Mouse (Mus musculus) cerebellum, postnatal 36 days (tissue): ENCODE results near the gene Foxj3.
A peak's percentile ranks its signal among the peaks of the same experiment; 100 is the strongest.
"Not testable (repeated sequence)": the region's sequence is repeated elsewhere in the genome, so short reads cannot be mapped to it uniquely, and the experiment has no call there.

Experiments
- DNase-seq, 2 experiments: peaks; one replicate each; pipeline ENCODE4 v3.0.0; 2021 to 2022; ENCODE audit warnings: mixed read lengths in 2 of 2

Gene Foxj3

DNA sequence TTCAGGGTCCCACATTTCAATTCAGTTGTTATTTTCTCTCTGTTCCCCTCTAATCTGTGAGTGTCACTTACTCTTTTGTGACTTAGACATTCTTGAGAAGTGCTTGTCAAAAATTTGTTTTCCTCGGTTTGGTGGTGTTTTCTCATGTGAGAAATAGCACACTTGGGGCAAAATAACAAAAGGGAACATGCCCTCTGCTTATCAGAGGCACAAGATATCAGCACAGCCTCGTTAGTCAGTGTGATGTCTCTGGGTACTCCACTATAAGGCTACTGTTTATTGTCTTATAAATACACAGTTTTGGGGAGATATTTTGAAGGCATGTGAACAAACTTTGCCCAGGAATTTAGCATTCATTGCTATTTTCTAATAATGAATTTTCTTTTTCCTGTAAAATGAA lies 37.7 kb downstream of the Foxj3 start:
- no peak for DNase-seq

DNA sequence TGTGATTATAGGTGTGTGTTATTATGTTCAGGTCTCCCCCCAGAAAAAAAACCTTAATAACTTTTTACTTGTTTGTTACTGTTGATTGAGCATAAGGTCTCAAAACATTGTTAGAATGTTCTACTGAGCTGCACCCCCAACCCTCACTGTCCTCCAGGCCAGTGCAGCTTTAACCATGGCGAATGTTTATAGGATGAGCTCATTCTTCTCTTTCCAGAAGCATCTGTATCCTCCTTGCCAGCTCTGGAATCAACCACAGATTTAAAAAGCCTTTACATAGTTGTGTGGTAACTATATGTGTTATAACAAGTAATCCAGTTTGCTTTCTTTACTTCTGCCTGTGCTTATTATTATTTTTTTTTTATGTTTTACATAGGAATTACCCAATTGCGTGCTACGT lies 38.7 kb downstream of the Foxj3 start:
- DNase-seq = no peak

DNA sequence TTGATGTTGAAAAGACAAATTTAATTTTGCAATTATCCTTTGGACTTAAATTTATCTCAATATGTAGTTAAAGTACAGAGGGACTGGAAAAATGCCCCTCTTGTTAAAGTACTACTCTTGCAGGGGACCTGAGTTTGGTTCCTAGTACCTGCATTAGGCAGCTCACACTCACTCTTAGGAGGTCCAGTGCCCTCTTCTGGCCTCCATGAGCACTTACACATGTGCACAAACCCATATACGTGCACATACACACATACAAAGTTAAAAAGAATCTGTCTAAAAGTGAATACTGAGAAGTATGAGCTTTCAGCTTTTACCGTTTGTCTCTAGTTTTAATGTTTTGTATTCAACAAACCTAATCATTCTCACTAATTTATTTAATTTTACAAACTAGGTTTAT lies 51.2 kb downstream of the Foxj3 start:
- no peak for DNase-seq

DNA sequence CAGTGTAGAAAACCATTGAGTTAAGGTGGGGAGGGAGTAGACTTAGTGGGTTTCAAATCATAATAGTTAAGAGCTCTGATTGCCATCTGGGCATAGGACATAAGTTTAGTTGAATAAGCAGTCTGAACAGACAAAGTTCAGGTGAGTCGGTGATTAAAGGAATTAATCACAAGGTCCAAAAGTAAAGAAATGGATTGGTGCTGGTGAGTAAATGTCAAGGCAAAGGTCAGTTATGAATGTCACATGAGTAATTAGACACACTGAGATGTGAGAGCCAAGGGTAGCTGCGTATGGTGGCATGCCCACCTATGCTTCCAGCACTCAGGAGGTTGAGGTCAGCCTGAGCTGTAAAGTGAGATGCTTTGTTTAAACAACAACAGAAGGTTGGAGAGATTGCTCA lies 52.6 kb downstream of the Foxj3 start:
- no peak for DNase-seq

DNA sequence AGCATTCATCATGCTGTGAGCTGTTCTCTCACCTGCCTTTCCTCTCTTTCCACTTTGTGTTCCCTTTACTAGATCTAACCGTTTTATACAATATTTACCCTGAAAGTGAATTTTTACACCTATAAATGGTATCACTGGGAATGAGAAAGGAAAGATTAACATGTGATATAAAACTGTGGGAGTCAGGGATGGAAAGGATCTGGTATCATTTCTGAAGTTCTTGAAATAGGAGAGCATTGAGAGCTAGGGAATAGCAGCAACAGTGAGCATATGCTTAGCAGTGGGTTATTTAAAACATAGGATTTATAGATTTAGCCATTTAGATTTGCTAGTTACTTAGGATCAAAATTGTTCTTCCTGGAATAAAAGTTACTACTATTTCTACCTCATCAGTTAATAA lies 53.2 kb downstream of the Foxj3 start:
- DNase-seq = no peak

DNA sequence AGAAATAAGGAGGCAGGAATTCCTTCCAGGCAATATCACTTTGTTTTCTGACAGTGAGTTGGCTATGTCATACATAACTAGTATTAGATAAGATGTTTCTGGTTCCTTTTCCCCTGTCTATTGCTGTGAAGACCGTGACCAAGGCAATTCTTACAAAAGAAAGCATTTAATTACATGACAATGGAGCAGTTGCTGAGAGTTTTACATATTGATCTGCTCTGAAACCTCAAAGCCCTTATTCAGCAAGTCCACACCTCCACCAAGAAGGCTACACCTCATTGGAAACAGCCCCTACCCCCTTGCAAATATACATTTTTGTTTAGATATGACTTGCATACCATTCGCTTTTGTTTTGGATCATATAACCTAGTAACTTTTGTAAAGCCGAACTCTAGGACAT lies 55.7 kb downstream of the Foxj3 start:
- DNase-seq = no peak

DNA sequence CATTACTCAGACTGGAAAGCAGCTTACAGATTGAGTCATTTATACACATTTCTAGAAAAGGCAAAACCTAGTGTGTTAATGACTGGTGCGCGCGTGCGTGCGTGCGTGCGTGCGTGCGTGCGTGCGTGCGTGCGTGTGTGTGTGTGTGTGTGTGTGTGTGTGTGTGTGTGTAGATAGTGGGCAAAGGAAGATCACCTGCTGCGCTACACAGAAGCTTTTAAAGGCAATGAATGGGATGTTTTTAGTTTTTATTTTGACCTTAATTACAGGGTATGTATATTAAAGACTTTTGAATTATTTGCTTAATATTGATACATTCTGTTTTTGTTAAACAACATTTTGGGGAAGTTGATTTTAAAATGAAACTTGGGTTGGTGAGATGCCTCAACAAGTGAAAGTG lies 57.5 kb downstream of the Foxj3 start:
- DNase-seq = no peak

DNA sequence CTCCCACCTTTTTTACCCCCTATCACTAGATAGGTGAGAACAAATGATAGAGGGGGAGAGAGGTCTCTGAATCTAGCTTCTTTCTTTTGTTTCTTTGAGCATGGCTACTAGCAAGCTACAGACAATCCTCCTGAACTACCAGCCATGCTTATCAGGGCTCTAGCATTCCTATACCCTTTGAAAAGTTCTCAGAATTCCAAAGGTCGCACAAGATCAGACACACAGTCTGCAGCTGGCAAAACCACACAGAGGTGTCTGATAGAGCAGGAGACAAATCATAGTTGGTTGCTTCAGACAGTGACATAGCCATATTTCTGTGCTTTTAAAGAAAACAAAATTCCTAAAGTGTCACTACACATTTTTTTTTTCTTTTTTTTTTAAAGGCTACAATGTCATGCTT lies 62.8 kb downstream of the Foxj3 start:
- no peak for DNase-seq

DNA sequence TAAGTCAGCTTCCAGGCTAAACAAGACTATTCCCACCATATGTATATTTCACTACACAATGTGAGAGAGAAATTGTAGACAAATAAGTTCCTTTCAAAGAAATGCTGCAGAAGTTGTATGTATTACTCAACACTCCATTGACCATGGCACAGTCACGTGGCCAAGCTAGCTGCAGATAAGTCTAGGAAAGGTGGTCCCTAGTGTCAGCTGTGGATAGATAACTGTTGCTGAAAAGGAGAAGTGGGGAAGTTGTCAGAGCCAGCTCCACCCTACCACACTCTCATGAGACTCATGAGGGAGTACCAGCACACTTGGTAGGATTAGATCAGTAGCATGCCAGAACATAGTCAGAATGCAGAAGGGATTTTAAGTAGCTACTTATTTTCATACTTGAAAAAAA lies 72.7 kb downstream of the Foxj3 start:
- no peak for DNase-seq

DNA sequence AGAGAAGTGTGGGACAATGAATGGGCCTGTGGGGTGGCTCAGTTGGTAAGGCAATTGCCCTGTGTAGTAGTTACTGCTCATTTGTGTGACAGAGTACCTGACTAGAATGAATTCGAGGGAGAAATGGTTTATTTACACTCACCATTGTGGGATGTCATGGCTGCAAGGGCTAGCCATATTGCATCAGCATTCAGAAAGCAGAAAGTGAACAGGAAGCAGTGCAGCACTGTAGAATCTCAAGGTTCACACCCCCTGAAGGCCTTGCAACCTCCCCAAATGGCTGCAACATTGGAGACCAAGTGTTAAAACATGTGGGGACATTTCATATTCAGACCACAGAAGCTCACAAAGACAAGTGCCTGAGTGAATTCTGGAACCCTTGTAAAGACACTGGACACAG lies 77.3 kb downstream of the Foxj3 start:
- DNase-seq = no peak

DNA sequence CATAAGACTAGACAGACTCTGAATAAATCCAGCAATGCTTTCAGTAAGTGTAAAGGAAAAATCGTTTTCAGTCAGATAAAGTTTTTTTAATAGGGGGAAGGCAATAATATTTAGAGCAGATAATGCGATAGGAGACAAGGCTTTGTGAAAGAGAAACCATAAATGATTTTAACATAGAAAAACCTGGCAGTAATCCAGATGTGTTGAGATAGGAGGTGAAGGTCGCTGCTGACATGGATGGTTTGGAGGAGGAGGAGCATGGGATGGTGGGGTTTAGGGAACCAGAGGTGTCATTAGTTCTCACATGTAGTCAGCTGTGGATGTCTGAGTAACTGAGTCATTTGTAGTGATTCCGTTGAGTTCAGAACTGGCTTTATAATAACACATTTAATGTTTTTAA lies 77.9 kb downstream of the Foxj3 start:
- DNase-seq = no peak

DNA sequence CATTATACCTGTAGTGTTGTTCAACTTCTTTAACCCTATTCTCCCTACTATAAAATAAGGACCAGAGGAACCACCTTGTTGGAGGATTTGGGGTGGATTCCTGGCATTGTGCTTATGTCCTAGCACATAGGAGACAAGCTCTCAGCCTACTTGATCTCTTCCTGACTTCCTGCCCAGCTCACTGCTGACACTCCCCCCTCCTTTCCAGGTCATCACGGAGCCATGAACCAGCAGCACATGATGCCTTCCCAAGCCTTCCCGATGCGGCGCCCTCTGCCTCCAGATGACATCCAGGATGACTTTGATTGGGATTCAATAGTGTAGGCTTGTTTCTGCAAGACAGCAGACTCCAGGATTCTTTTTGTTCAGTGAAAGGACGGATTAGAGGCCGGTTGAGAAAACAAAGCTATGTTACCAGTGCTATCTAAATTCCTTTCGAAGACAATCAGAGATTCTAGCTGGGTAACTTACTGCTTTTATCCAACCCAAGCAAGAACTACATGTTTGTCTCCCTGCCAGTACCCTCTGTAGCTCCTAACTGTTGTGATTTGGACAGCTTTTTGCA lies 89.4 kb downstream of the Foxj3 start:
- no peak for DNase-seq

DNA sequence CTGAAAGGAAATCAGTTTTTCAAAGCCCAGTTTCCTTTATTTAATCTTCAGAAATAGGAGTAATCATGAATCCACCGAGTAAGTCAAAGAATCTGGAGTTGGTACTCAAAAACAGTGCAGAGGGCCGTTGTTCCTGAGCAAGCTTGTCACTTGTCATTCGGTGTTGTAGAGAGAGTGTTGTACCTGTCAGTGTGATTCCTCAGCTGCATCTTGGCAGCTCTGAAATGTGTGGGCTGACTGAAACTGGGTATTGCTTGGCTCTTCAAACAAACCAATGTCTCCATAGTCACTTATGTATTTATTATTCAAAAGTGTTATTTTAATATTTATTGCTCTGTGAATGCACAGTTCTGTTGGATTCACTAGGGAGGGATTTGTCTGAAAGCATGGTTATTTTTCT lies 90.1 kb downstream of the Foxj3 start:
- no peak for DNase-seq

DNA sequence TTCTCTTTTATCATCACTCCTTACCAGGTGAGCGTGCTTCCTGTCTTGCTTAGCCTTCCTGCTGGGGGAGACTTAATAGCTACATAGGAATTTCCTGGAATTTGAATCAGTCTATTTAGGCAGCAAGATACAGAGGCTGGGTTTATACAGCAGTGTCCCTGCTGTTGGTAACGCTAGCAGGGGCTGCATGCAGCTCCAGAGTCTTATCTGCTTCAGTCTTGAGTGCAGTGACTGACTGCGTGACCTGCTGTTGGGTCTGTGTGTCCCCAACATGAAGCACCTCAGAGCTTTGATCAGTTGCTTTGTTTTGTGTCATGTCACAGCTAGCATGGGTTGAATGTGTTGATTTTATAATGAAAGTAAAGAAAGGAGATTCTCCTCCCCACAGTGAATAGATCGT lies 90.5 kb downstream of the Foxj3 start:
- no peak for DNase-seq

DNA sequence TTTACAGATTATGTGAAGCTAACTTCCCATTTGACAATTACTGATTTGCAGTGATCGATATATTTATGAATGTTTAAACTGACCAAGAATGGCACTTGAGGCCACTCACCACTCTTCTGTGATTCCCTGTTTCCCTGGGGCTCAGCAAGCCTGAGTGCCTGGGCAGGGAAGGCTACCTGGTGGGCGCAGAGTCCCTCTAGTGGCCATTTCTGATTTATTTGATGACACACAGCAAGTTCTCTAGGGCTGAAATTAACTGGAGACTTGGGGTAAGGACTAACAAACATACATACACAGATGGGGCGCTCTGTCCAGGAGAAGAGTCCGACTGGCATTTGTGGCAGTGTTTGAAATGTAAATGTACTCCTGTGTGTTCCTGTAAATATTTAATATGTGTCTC lies 91.6 kb downstream of the Foxj3 start:
- not testable (repeated sequence) for DNase-seq

DNA sequence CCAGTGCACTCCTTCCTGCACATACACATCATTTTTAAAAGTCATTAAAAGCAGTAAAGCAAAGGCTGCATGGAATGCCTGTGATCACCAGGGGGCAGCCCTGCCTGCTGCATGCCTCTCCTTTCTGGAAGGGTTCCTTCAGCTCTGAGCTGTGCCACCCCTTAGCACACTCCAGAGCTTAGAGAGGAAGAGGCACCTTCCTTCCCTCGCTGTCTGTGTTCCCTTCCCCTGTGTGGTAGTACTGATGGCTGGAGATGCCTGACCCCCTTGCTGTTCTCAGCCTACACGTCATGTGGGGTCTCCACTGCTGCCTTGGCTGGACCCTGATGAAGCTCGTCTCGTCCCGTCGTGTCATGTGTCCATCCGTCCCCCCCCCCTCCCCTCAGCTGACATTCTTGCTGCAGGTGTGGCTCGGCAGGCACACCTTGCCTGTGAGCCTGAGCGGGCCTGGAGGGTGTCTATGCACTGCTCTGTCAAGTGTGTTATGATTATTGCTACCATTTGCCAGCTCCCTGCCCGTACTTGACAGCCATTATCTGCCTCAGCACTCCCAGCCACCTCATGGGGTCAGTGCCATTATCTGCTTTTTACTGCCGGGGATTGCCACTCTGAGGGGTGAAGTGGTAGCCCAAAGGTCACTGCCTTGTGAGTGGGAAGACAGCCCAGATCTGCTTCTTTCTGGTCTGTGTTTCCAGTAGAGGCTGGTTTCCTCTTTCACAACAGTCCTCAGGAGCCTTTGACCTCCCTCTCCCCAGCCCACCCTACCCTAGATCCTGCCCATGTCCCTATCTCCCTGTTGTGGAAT lies 94.5 kb downstream of the Foxj3 start:
- DNase-seq = peak; percentile 33 to 51

DNA sequence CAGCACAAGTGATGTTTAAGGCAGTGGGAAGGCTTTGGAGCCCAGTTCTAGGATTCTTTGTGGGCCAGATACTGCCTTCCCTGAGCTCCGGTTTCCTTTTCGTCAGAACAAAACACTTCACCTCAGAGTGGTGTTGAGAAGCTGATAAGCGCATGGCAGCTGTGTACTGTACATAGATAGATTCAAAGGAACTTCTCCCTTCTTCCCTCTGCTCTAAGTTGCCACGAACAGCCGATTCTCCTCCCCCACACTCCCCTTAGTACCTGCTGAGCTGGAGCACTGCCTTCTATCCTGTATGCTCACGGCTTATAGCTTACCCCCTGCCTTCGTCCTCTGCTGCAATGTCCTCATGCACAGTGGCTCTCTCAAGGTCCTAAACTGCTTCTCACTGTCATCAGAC lies 95.9 kb downstream of the Foxj3 start:
- no peak for DNase-seq

DNA sequence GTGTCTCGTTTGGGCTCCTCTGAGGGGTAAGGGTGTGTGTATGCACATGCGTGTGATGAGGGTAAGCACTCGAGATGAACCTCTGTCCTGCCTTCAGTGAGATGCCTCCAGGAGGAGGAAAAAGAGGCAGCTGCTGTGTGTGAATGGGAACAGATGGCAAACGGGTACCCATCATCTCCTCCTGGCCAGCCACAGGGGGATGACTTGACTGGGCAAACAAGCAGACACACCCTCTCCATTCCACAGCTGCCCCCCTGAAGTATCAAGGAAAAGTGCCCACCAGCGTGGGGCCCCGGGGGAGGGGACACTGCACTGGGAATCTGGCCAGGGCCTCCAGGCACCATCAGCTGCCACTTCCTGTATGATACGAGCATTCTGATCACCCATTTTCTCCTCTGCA lies 96.5 kb downstream of the Foxj3 start:
- DNase-seq = no peak

DNA sequence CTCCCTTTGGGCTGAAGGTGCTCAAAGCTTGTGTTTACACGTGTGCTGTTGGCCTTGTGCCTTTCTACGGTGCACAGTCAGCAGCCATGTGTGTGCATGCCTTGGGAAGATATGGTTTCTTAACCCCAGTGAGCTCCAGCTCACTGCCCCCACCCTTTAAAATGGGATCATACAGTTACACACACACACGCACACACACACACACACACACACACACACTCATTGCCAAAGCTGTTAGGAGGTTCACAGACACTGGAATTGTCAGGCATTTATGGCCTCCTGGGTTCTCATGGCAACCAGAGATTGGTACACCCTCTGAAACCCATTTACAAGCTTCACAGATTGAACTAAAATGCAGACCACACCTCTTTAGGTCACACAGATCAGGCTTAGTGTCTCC lies 97.1 kb downstream of the Foxj3 start:
- DNase-seq = no peak

DNA sequence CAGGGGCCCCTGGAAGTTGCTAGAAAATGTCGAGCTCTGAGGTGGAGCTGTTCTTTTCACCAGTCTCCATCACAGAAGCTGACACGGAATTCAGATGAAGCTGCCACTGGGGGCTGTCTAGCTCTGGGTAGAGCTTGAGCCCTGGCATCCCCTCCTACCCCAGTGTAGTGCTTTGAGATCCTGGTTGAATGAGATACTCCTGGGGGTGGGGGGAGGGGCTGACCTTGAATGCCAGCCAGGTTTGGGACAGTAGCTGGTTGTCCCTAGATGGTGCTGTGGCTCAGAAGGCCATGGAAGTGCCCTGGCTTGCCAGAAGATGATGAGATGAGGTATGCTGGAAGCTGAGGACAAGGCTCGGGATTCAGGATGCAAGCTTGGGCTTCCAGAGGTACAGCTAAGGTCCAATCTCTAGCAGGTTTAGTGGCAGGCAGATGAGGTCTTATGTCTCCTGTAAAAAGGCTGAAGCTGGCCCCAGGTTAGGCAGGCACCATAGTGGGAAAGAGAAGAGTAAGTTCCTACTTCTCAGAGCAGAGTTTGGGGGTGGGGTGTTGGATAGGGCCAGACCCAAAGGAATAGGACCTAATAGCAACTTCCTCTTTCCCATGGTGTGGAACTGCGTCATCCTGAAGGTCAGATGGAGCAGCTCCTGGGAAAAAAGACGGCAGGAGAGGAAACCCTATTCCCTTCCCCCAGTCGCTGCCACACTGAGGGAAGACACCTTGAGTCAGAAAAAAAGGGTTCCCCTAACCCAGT lies 98.3 kb downstream of the Foxj3 start:
- no peak for DNase-seq

DNA sequence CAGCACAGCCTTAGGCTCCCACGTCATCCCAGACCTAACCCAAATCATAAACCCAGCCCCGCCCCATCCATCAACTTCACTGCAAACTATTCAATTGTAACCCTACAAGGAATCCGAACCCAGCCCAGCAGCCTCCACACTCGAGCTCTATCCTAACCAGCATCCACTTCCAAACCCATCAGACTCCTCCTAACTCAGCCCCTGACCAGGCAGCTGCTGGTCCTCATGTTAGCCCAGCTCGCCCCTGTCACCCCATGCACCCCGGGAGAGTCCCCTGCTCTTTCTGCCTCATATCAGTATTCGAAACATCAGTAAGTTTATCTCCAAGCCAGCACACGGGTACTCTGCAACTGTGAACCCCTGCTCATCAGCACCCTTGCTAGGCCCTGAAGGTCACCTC lies 98.9 kb downstream of the Foxj3 start:
- no peak for DNase-seq

DNA sequence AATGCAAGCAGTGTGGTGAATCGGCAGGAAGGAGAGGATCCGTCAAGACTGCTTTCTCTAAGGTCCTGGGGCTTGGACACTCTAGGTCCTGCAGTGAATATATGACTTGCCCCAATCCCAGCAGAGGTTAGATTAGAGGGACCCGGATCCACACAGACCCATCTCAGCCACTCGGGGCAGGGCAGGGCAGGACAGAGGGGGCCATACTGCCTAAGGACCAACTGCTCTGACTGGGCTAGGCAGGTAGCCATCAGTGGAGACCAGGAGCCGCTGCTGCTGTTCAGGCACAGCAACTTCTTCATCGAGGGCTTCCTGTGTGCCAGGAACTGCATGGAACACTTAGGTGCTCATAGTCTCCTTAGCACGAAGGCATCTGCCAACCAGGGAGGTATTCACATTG lies 99.9 kb downstream of the Foxj3 start:
- DNase-seq = no peak

DNA sequence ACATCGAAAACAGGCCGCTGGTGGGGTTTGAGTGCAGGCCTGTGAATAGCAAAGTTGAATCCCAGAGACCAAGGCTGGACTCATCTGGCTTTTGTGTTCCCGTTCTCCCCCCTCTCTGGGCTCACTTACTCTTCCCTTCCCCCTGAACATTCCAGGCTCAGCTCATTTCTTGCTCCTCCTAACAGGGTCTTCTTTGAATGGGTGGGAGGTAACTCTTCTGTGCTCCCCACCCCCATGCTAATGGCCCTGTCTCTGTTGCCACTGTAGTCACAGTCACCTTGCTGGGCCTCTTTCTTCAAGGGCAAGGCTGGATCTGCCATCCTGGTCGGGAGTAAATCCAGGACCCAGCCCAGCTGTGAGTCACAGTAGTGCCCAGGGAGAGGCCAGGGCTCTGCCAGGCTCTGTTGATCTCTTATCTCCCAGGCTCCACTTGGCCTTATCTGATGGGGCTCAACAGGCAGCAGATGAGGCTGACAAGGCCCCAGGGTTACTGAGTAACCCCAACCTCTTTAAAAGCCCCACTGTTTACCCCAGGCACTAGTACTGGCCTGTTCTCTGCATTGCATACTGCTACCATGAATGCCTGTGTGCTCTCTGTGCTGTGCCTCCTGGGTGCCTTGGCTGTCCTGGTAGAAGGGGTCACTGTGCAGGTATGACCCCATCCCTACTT lies 100.5 kb downstream of the Foxj3 start, which contains the start of gene Guca2a:
TSS of gene Guca2a (plus strand) at position 529 of the 670 bp plus-strand sequence.
- DNase-seq = no peak

DNA sequence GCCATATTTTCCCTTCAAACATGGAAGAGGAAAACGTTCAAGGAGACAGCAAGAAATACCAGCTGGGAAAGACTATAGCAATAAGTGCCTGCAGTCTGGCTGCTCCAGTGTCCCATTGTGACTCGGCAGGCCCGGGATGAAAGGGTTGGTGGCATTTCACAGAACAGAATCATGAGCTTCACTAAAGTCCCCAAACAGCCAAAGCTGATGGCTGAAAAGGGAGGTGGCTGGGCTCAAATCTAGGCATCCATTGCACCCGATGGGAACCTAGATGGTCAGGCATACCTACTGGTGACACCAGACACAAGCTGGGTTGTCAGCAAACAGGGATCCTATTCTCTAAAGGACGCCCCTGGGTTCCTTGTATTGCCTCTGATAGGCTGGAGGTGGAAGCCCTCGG lies 101.1 kb downstream of the Foxj3 start:
- DNase-seq = no peak
